Mouse (Mus musculus) hindbrain, embryonic 12.5 days (tissue): ENCODE data around the gene Pcdh11x. TPM values are rescaled to one million over a fixed set of nuclear protein-coding genes. Genes with fewer than 3 reads are reported as not detected.
"Not testable (repeated sequence)": the region's sequence is repeated elsewhere in the genome, so short reads cannot be mapped to it uniquely, and the experiment has no call there.

Experiments used
- ATAC-seq: fragments of 200-750 bp; cut with Nextera tagmentation; 2 replicates; pipeline ENCODE4 v1.8.0; 2017; ENCODE audit warnings: moderate TSS enrichment; ENCODE audit not compliant: low FRiP score
- H3K27ac ChIP-seq: fragments of 300-500 bp; sonication (generic); 2 replicates; pipeline ENCODE4 v1.5.1; 2016; ENCODE audit warnings: mild to moderate bottlenecking
- H3K27me3 ChIP-seq: fragments of 300-500 bp; sonication (generic); 2 replicates; pipeline ENCODE4 v1.6.1; 2016; ENCODE audit warnings: mild to moderate bottlenecking
- H3K36me3 ChIP-seq: fragments of 300-500 bp; sonication (generic); 2 replicates; pipeline ENCODE4 v1.6.1; 2016; ENCODE audit warnings: mild to moderate bottlenecking
- H3K4me1 ChIP-seq: fragments of 300-500 bp; sonication (generic); 2 replicates; pipeline ENCODE4 v1.6.1; 2016
- H3K4me2 ChIP-seq: fragments of 300-500 bp; sonication (generic); replicated peaks from 2 replicates; pipeline ENCODE4 v1.6.1; 2016; ENCODE audit warnings: mild to moderate bottlenecking
- H3K4me3 ChIP-seq: fragments of 300-500 bp; sonication (generic); 2 replicates; pipeline ENCODE4 v1.5.1; 2016; ENCODE audit warnings: mild to moderate bottlenecking
- H3K9ac ChIP-seq: fragments of 300-500 bp; sonication (generic); 2 replicates; pipeline ENCODE4 v1.6.1; 2016; ENCODE audit warnings: mild to moderate bottlenecking, moderate library complexity
- H3K9me3 ChIP-seq: fragments of 300-500 bp; sonication (generic); replicated peaks from 2 replicates; pipeline ENCODE4 v1.6.1; 2016; ENCODE audit warnings: mild to moderate bottlenecking
- WGBS: fragments of 180-500 bp; shearing (Covaris S2); methylation state at CpG from one replicate; pipeline ENCODE4 v1.1.7; 2016; 5-methylcytosine and 5-hydroxymethylcytosine counted together
- polyA plus RNA-seq: library from polyadenylated mRNA; unstranded; fragments of >200 nt; fragmentation: Nextera tagmentation; extraction: Ambion mirVana; gene quantifications from 2 replicates; pipeline ENCODE4 v1.2.1, GENCODE M21; 2016

The Pcdh11x gene
- polyA plus RNA-seq, 1 experiment from 2014 or later: 8.3 TPM

DNA sequence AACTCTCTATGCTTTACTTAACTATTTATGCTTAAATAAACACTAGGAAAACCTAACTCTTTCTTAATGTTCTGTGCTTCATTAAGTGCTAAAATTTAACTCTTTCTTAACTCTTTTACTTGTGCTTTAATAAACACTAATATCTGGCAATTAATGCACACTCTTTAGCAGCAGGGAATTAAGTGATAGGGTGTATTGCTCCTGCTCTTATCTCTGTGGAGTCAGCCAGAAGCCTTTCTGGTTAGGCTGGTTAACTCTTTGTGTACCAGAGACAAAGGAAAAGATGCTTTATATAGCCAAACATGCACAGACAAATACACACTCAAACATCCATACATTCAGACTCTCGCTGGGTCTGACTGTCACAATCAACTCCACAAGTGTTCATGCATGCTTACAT lies 309.2 kb downstream of the Pcdh11x start:
- Histone ChIP-seq H3K4me2 (no peak overlapping the region), H3K4me3 (no peak overlapping the region), H3K27ac (no peak overlapping the region), H3K9ac (no peak overlapping the region), H3K9me3 (no peaks in the 10 kb centered on the region), H3K27me3 (no peaks in the 10 kb centered on the region), H3K36me3 (no peaks in the 10 kb centered on the region), H3K4me1 (no peaks in the 10 kb centered on the region)
- WGBS: 93% methylated on average over 1 of the region's 1 CpGs
- ATAC-seq: no peak

DNA sequence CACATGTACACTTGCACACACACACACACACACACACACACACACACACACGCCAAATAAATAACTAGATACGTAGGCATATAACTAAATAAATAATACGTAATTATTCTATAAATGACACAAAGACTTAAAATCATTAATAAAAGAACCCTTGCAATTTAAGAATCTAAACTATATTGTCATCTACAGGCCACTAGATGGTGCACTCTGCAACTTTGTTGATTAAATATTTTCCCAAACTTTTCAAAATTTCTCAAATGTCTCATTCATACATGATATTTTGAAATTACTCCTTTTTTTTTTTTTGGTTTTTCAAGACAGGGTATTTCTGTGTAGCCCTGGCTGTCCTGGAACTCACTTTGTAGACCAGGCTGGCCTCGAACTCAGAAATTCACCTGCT lies 328.4 kb downstream of the Pcdh11x start:
- Histone ChIP-seq H3K9ac (no peak overlapping the region), H3K27me3 (no peaks in the 10 kb centered on the region), H3K9me3 (no peaks in the 10 kb centered on the region), H3K4me1 (no peaks in the 10 kb centered on the region), H3K27ac (no peak overlapping the region), H3K4me2 (no peak overlapping the region), H3K36me3 (no peaks in the 10 kb centered on the region), H3K4me3 (no peak overlapping the region)
- ATAC-seq: no peak
- 65% methylated on average over 4 of the region's 4 CpGs for WGBS

DNA sequence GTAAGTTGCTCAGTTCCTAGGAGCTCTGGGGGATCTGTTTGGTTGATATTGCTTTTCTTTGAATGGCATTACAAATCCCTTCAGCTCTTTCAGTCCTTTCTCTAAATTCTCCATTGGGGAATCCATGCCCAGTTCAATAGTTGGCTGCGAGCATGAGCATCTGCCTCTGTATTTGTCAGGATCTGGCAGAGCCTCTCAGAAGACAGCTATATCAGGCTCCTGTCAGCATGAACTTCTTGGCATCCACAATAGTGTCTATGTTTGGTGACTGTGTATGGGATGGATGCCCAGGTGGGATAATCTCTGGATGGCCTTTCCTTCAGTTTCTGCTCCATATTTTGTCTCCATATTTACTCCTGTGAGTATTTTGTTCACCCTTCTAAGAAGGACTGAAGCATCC lies 380.2 kb downstream of the Pcdh11x start:
- 88% methylated on average over 1 of the region's 1 CpGs for WGBS
- H3K27me3 ChIP-seq, H3K27ac ChIP-seq, ATAC-seq, H3K9me3 ChIP-seq, H3K4me3 ChIP-seq, H3K36me3 ChIP-seq, H3K4me1 ChIP-seq, H3K4me2 ChIP-seq, H3K9ac ChIP-seq: not testable (repeated sequence)

DNA sequence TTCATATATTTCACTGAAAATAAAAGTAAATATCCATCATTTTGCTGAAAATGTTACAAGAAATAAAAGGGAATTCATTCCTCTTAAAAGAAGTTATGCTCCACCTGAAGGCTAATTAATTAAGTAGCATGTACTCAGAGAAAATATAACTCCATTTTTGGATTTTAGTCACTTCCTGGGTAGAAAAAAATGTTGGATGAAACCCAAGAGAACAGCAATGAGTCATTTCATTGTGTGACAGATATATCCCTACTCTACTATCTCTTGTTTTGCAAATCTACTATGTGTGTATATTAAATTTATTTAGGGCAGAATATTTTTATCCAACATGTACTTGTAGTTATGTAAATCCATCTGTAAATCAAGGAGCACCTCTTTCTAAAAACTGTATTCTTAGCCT lies 444.1 kb downstream of the Pcdh11x start:
- Histone ChIP-seq H3K9me3 (no peaks in the 10 kb centered on the region), H3K4me2 (no peak overlapping the region), H3K27me3 (no peaks in the 10 kb centered on the region), H3K4me1 (no peaks in the 10 kb centered on the region), H3K27ac (no peak overlapping the region), H3K36me3 (no peaks in the 10 kb centered on the region), H3K4me3 (no peak overlapping the region), H3K9ac (no peak overlapping the region)
- ATAC-seq: no peak

DNA sequence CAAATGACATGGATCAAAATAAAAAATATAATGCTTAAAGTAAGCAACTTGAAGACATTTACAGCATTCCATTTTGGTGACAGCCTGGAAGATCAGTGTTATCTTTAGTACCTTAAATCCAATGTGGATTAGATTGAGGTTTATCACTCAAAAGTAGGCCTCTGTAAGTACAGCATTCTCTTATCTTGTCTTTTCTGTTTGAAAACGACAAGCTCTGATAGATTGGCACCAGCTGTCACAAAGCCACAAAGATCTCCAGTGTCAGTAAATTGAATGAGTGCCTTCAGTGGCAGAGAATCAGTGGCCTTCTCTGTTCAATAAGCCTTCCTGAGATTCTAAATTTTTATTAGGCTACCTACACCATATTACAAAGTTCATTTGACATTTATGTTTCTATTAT lies 445.7 kb downstream of the Pcdh11x start:
- H3K27ac ChIP-seq: no peak overlapping the region
- no peaks in the 10 kb centered on the region for H3K27me3 ChIP-seq
- H3K4me3 ChIP-seq: no peak overlapping the region
- no peaks in the 10 kb centered on the region for H3K4me1 ChIP-seq
- H3K36me3 ChIP-seq: no peaks in the 10 kb centered on the region
- WGBS: 37% methylated on average over 1 of the region's 1 CpGs
- ATAC-seq: no peak
- no peak overlapping the region for H3K4me2 ChIP-seq
- no peak overlapping the region for H3K9ac ChIP-seq
- no peaks in the 10 kb centered on the region for H3K9me3 ChIP-seq

DNA sequence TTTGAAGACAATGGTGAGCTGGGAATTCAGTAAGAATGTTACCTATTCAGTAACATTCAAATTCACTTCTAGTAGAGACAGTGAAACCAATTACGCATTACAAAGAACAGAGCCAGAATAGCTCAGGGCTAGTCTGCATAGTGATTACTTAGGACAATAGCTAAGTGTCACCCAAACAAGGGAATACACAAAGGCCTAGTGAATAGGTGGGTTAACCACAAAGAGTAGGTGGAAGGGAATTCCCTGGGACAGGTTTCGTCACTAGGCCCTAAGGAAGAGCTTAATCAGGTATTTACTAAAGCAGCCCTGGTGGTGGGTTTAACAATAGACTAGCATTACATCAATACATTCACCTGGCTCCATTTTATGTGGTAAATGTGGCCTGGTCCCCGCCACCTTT lies 654.5 kb downstream of the Pcdh11x start:
- no peak overlapping the region for H3K9ac ChIP-seq
- H3K27me3 ChIP-seq: no peaks in the 10 kb centered on the region
- WGBS: 75% methylated on average over 3 of the region's 3 CpGs
- no peak for ATAC-seq
- H3K27ac ChIP-seq: no peak overlapping the region
- no peaks in the 10 kb centered on the region for H3K9me3 ChIP-seq
- H3K36me3 ChIP-seq: no peaks in the 10 kb centered on the region
- H3K4me3 ChIP-seq: no peak overlapping the region
- no peaks in the 10 kb centered on the region for H3K4me1 ChIP-seq
- H3K4me2 ChIP-seq: no peak overlapping the region

Other genes with a start within 250 kb of the Pcdh11x start
- gene H2afb3, start 22.8 kb downstream of the Pcdh11x start, polyA plus RNA-seq: not detected in 2 replicates